Mouse (Mus musculus) MEL (cell line): ENCODE measurements around the gene Shbg.

Source experiments
- CTCF ChIP-seq, 3 experiments: IDR thresholded peaks in 2 of 3; conservative IDR thresholded peaks in 1 of 3; 2 replicates each; pipeline ENCODE4 v1.5.1; 2011 to 2012; ENCODE audit warnings: low read length in 3 of 3, low read depth in 2 of 3, mild to moderate bottlenecking in 2 of 3, improper control_type of control experiment in 1 of 3, inconsistent platforms in 1 of 3, mixed read lengths in 1 of 3, moderate library complexity in 1 of 3; ENCODE audit not compliant: control insufficient read depth in 1 of 3, insufficient read depth in 1 of 3, poor library complexity in 1 of 3, severe bottlenecking in 1 of 3
- EP300 ChIP-seq, 2 experiments: IDR thresholded peaks; 2 replicates each; pipeline ENCODE4 v1.6.1; 2011; ENCODE audit warnings: improper control_type of control experiment in 2 of 2, low read length in 2 of 2, low read depth in 1 of 2, mild to moderate bottlenecking in 1 of 2
- GABPA ChIP-seq: IDR thresholded peaks from 2 replicates; pipeline ENCODE4 v1.6.1; 2012; ENCODE audit warnings: low read depth, mild to moderate bottlenecking, inconsistent platforms, low read length, improper control_type of control experiment, moderate library complexity
- GATA1 ChIP-seq: IDR thresholded peaks from 2 replicates; pipeline ENCODE4 v1.6.1; 2011; ENCODE audit warnings: low read depth, low read length, improper control_type of control experiment
- KAT2A ChIP-seq: conservative IDR thresholded peaks from 2 replicates; pipeline ENCODE4 v1.6.1; 2012; ENCODE audit warnings: low read depth, low read length, improper control_type of control experiment, inconsistent platforms
- MYB ChIP-seq: IDR thresholded peaks from 2 replicates; pipeline ENCODE4 v1.6.1; 2011; ENCODE audit warnings: mild to moderate bottlenecking, low read depth, low read length, improper control_type of control experiment
- MYC ChIP-seq: IDR thresholded peaks from 2 replicates; pipeline ENCODE4 v1.6.1; 2011; ENCODE audit warnings: low read depth, mild to moderate bottlenecking, low read length, improper control_type of control experiment, moderate library complexity
- POLR2A ChIP-seq, 2 experiments: IDR thresholded peaks; 2 replicates each; pipeline ENCODE4 v1.6.1; 2011 to 2012; ENCODE audit warnings: low read length in 2 of 2, mild to moderate bottlenecking in 2 of 2, control low read depth in 1 of 2, improper control_type of control experiment in 1 of 2, low read depth in 1 of 2, moderate library complexity in 1 of 2; ENCODE audit not compliant: control insufficient read depth in 1 of 2, insufficient read depth in 1 of 2, poor library complexity in 1 of 2
- RCOR1 ChIP-seq: IDR thresholded peaks from 2 replicates; pipeline ENCODE4 v1.6.1; 2012; ENCODE audit warnings: low read depth, mild to moderate bottlenecking, inconsistent platforms, low read length, improper control_type of control experiment
- TAL1 ChIP-seq: IDR thresholded peaks from 2 replicates; pipeline ENCODE4 v1.6.1; 2012; ENCODE audit warnings: mild to moderate bottlenecking, inconsistent platforms, low read length, moderate library complexity, mixed read lengths
- TBP ChIP-seq: IDR thresholded peaks from 2 replicates; pipeline ENCODE4 v1.8.0; 2011; ENCODE audit warnings: low read depth, low read length, improper control_type of control experiment
- ZKSCAN1 ChIP-seq: IDR thresholded peaks from 2 replicates; pipeline ENCODE4 v1.6.1; 2012; ENCODE audit warnings: low read depth, mild to moderate bottlenecking, inconsistent platforms, low read length, improper control_type of control experiment, moderate library complexity

GRCm38 (mm10) chr11:69616781-69617180 is 924 bp downstream of the Shbg start:
- TF ChIP-seq MYC (no peak), CTCF (IDR thresholded peaks at IDR 0.05 in 2 of 3, conservative IDR thresholded peaks at IDR 0.05 in 1 of 3; ENCODE audit: control insufficient read depth in 1 of 3, insufficient read depth in 1 of 3, low read depth in 2 of 3, low read length in 3 of 3, poor library complexity in 1 of 3, severe bottlenecking in 1 of 3) (no peak), EP300 (IDR thresholded peaks at IDR 0.05; ENCODE audit: low read depth in 1 of 2, low read length in 2 of 2) (no peak), GATA1 (no peak), TAL1 (no peak), ZKSCAN1 (no peak), POLR2A (IDR thresholded peaks at IDR 0.05; ENCODE audit: control insufficient read depth in 1 of 2, insufficient read depth in 1 of 2, low read depth in 1 of 2, low read length in 2 of 2, poor library complexity in 1 of 2) (no peak), TBP (no peak), RCOR1 (no peak), GABPA (no peak), MYB (no peak), KAT2A (no peak)
